Mouse (Mus musculus) adrenal gland, postnatal 10 days (tissue): ENCODE data around the gene Fmo2. TPM values are rescaled to one million over a fixed set of nuclear protein-coding genes. Genes with fewer than 3 reads are reported as not detected.

Source experiments
- DNase-seq: peaks from one replicate; pipeline ENCODE4 v3.0.0; 2021; ENCODE audit warnings: mixed read lengths
- long read RNA-seq, 2 experiments: library from polyadenylated mRNA; stranded (forward); transcript quantifications; one replicate each; pipeline ENCODE4 v2.0.0; 2021
- total RNA-seq, 2 experiments: library from RNA; stranded (reverse); gene quantifications; 2 replicates each; pipeline ENCODE4 v1.2.3; 2021

Fmo2 gene
- total RNA-seq, result 10 to 100 TPM; 24.5 to 45.3 TPM
- long read RNA-seq, experiment 1, full-length matches to known transcripts, result 5 of 15 reads
- long read RNA-seq, experiment 1, partial matches to known transcripts, result 3 of 15 reads
- long read RNA-seq, experiment 1, other reads (novel, unspliced or antisense), result 7 of 15 reads
- long read RNA-seq, experiment 2, full-length matches to known transcripts, result 9 of 17 reads
- long read RNA-seq, experiment 2, partial matches to known transcripts, result 1 of 17 reads
- long read RNA-seq, experiment 2, other reads (novel, unspliced or antisense), result 7 of 17 reads

DNA sequence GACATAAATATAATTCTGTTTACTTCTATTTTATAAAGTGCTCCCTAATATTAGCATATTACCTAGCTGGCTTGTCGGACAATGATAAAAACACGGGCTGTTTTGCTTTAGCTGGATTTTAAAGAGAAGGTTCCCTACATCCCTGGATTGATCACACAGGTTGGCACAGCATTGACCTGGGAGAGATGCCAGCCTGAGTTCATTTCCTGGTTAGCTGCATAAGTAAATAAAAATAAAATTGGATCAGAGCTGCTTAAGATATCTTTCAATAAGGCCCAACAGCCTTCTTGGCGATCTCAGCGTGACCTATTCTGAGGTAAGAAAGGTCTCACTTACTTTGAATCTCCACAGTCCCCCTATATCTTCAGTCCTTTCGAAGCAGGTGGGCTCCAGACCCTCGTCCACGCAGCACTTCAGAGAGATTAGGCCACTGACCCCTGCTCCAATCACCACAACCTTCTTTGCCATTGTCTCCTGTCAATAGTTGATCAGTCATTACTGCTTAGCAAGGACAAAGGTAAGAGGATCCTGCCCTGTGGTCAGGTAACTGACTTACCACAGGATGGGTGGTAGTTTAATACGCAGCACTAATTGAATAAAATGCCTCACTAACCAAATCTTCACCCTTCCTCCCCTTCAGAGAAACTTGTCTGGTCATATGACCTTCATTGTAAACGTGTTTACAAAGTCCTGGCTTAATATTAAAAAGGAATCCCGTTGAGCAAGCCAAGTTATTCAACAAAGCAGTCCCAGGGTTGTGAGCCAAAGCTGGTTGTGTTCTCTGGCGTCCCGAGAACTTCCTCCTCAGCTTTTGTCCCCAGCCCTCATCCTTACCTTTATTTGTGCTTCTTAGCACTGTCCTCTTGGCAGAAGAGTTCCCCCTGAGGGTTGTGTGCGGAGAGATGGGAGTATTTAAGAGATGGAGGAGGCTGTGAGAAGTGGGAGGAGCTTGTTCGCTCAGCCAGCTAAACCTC, at the start of gene Fmo2:
Fmo2 (minus strand) TSS at position 889 of the 974 bp plus-strand sequence.
- DNase-seq, result peak; percentile 32

DNA sequence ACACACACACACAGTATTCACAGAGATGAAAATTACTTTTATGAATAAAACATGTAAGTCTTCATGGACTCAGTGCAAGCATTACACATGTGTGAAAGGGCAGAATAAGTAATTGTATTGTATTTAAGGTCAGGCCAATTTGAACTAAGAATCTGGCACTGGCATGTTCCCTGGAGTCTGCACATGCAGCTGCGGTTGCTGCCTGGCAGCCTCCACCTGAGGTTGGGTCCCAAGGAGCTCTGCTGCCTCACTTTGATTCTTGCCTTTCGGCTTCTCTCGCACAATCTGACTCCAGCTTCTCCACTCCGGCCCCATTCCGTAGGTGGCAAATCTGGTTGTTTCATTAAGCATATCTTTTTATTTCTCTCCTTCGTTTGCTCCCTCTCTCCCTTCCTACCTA, 49.4 kb upstream of the Fmo2 start:
- DNase-seq, result no peak

DNA sequence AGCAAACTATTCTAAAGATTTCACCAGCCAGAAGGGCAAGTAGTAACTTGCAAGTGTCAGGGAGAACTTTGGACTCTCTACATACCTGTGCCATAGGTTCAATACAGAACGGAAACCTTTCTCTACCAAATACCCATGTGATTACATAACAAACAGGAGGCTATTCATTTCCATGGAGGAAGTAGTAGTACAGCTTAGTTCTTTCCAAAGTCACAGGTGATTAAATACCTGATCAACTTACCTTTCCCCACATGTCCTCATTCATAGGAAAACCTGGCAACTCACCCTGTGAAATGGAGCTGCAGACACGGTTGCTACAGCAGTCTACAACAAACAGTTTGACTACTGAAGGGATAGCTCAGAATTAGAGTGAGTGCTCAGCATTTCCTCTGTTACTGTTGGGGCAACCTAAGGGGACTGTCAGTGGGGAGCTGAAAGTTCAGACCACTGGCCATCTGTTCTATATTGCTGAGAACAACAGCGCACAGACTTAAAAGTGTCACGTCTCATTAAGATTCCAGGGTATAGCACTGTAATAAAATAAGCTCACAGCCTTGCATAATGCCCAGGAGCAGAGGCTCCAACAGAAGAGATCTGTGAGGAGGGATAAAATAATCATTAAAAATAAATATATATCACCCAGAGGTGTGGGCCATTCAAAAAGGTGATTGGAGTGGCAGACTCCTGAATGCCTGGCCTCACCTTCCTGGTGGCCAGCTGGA, 48.5 kb upstream of the Fmo2 start:
- DNase-seq, result no peak

DNA sequence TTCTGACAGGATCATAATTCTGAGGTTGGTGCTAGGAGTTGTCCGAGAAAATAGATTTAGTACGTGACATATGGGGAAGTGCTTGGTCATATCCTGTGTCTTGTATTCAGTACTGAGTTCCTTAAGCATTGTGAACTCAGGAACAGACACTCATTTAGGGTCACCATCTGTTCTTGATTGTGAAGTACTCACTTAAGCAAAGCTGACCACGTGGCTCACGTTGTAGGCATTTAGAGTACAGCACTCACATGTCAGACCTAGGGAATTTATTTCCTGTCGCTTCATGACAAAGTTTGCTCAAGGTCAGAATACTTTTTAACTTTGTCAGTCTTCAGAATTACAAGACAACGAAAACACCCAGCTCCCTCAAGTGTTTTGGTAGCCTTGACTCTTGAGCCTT, 45.2 kb upstream of the Fmo2 start:
- DNase-seq, result no peak

- no peak for DNase-seq
These were observed 40.3 kb upstream of the Fmo2 start for GRCm38 (mm10) chr1:162938696-162939351.

GRCm38 (mm10) chr1:162937970-162938695, 39.6 kb upstream of the Fmo2 start:
- no peak for DNase-seq

DNA sequence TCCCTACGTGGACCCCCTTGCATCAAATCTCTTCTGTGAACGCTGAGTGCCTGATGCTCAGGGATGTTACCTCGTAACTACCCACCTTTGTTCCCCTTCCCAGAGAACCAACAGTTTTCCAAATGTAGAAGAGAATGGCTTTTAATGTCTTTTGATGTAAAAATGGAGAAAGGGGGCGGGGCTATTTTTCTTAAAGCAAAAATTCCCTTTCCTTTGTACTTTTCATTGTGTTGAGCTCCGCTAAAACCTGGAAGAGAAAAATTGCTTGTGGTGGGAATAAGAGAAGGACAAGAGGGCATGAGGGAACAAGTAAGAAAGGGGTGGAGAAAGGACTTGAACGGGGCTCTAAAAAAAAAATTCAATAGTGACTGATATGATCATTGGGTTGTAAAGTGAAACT, 38.9 kb upstream of the Fmo2 start, which contains the start of gene Fmo6:
Fmo6 (minus strand) TSS at position 101 of the 400 bp plus-strand sequence.
- DNase-seq, result no peak

GRCm38 (mm10) chr1:162934374-162935012, 36.0 kb upstream of the Fmo2 start:
- no peak for DNase-seq

- no peak for DNase-seq
These were observed 33.9 kb upstream of the Fmo2 start for GRCm38 (mm10) chr1:162932386-162932785.

DNA sequence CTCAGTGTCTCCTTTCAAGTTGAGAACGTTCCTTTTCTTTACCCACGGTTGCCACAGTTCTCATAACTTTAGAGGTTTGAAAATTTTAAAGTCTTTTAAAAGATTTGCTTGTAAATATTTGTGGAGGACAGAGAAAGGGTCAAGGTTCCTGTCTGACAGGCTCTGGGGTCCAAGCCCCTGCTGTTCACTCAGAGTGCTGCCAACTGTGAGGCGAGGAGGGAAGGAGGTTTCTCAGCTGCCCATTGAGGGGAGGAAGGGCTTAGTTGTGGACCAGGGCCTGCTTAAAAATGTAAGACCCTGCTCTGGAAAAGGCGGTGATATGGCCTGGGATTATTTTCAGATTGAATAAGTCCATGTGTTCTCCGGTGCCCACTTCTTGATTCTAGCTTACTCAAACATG, 33.4 kb upstream of the Fmo2 start:
- DNase-seq, result no peak

GRCm38 (mm10) chr1:162931310-162931875, 32.9 kb upstream of the Fmo2 start:
- DNase-seq, result no peak

- no peak for DNase-seq
These were observed 32.1 kb upstream of the Fmo2 start for GRCm38 (mm10) chr1:162930631-162931030.

DNA sequence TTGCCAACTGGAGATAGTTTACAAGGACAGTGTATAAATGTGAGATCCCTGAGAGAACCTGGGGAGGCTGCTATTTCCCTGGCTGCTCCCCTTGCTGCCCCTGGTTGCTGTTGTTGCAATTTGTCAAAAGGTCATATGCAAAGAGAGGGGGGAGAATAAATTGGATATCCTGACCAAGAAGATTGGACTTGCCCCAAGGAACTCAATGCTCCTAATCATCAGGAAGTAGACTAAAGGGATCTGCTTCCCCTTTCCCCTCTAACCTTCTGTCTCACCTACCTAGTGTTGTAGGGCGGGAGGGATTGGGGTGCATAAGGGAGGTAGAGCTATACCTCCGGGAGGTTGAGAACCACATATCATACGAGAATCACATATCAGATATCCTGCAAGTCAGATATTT, 30.6 kb upstream of the Fmo2 start:
- DNase-seq, result no peak

GRCm38 (mm10) chr1:162925121-162925520, 26.6 kb upstream of the Fmo2 start:
- DNase-seq, result no peak

- no peak for DNase-seq
These were observed 18.1 kb upstream of the Fmo2 start for GRCm38 (mm10) chr1:162916661-162917060.

DNA sequence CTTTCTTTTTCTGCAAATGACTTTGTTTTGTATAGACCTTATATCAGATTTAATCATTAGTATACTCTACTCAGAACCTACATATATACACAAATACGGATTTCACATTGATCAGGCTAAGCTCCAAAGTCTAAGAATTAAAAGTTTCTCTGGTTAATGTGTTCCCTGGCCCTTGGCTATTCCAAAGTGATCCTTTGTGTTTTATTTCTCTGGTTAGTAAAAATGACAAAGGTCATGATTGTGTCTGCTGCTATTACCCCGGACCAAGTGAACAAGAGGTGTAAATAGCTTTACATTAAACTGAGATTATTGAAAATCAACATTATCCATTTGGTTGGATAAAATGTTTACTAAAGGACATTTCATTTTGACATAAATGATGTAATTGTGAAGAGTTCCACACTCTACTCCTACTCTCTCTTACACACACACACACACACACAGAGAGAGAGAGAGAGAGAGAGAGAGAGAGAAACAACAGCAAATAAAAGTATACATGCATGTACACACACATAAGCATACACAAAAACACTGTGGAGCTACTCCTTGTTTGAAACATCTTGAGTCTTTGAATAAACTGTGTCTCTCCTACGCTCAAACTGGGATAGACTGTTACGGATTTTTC, 16.5 kb upstream of the Fmo2 start:
- no peak for DNase-seq

DNA sequence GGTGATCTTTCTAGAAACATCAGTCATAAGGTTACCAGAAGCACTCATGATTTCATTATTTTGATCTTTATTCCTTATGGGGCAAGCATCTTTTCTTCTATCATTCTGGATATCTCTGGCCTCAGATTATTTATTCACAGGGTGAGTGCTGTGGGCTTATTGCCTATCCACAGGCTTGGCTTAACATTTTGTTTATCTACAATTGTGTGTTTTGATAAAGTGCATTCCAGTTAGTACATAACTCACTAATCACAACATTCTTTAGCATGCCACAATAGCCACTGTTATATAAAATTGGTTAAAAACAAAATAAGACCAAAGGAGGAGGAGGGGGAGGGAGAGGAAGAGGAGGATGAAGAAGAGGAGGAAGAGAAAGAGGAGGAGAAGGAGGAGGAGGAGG, 13.6 kb upstream of the Fmo2 start:
- no peak for DNase-seq

DNA sequence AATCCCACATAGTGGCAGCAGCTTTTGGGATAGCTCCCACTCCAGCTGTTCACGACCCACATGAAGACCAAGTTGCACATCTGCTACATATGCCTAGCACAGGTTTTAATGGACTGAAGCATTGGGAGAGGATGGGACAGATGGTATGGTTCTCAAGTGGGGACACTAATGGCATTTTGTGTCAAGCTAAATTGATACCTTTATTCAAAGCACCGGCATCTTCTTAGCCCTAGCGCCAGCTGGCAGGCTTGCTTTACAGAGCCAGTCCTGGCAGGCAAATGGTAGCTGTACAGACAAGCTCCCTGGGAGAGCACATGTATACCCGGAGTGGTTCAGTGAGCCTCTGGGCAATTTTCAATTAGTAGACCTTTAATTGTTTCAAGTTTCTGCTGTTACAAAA, 3.4 kb upstream of the Fmo2 start:
- no peak for DNase-seq

GRCm38 (mm10) chr1:162895900-162896299, 2.6 kb downstream of the Fmo2 start:
- peak; percentile 85 for DNase-seq

DNA sequence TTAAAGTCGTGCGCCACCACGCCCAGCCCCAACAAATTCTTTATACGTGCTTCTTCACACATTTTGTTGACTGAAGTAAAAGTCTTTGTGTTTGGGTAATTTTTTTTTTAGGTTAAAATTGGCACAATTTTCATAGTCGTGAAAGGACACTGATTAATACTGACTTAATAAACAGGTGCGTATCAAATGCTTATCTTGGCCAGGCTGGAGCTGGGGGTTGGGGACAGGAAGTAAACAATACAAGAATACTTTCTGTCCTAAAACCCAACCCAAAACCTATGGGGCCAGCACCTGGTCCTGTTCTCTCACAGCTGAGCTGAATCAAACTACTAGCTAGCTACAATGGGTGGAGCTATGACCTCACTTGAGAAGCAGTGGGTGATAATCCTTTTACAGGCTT, 5.5 kb downstream of the Fmo2 start:
- DNase-seq, result no peak
